Mouse (Mus musculus) olfactory bulb, adult 2 months (tissue): ENCODE data around the gene Olfr1101.

Experiments used
- CTCF ChIP-seq: fragments of 200-500 bp; IDR thresholded peaks from 2 replicates; pipeline ENCODE4 v1.5.1; 2012; ENCODE audit warnings: low read depth, mild to moderate bottlenecking, low read length, moderate library complexity; ENCODE audit not compliant: insufficient read depth
- POLR2A ChIP-seq: fragments of 200-500 bp; IDR thresholded peaks from 2 replicates; pipeline ENCODE4 v1.6.1; 2012; ENCODE audit warnings: mild to moderate bottlenecking, low read depth, low read length, moderate library complexity; ENCODE audit not compliant: insufficient read depth

DNA sequence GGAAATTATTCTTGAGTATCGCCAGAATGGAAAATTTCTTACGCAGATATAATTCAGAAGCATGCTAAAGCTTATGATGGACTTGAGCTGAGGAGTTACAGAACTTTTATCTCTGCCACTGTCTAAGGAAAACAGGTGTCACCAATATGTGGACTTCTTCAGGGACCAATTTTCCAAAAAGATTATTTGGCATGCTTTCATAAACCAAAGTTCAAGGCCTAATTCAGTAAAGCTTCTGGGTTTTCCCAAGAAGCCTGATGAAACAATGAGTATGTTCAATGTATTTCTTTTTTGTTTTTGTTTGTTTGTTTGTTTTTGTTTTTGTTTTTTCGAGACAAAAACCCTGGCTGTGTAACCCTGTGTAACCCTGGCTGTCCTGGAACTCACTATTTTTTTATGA lies 11.2 kb downstream of the Olfr1101 start, which contains the start of gene Olfr1100:
- TF ChIP-seq CTCF (no peak), POLR2A (no peak)
